Comparison of ENCODE assay signal across 7 mouse cellular contexts in the genomic region with DNA sequence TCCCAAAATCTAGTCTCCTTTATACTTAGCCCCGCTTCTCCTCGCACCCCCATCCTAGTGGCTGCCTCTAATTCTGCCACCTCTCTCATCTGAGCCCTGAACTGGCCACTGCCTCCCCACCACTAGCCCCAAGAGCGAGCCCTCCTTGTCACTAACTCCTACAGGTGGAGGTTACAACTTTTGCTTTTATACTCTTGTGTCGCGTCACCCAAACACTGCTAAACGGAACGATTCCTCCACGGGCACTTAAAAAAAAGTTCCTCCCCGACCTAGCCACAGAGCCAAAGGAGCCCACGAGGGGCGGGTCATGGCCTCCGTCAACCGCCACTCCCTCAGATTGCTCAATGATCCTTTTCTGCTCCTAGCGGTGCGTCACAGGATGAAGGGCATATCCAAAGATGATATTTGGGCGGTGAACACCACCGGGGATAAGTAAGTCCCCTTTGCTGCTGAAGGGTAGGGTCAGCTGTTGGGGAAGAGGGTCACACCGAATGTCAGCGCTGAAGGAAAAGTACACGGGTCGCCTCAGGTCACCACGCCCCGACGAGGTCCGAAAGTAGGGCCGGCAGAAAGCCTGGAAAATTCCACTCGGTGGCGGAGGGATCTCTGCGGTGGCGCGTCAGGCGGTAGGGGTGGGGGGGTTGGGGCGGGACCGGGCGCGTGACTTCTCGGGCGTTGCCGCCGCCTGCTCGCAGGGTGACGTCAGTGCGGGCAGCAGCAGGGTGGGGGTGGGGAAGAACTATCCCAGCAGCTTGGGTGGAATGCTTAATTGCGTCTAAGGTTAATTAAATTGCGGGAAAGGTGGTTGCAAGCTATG. TPM values are rescaled to one million over a fixed set of nuclear protein-coding genes. Genes with fewer than 3 reads are reported as not detected.
A peak's percentile ranks its signal among the peaks of the same experiment; 100 is the strongest.
DNase-seq lines count a peak whose midpoint lies in the region; ATAC-seq and TF ChIP-seq lines count a peak whose summit lies in the region.

No protein-coding gene starts in this region.

- peak overlapping the region; percentile 58 for H3K9ac ChIP-seq in limb, embryonic 12.5 days (replicated peaks)
- H3K9ac ChIP-seq in midbrain, embryonic 15.5 days = peak overlapping the region; percentile 36; the same call in 1 of the 2 replicates

- peaks cover 11% of the 10 kb centered on the region for H3K36me3 ChIP-seq in kidney, adult 2 months (ENCODE audit: control insufficient read depth, insufficient read depth, low read length)
- H3K36me3 ChIP-seq in limb, embryonic 12.5 days = no peaks in the 10 kb centered on the region
- H3K36me3 ChIP-seq in midbrain, embryonic 15.5 days (replicated peaks) = no peaks in the 10 kb centered on the region
- no peaks in the 10 kb centered on the region for H3K36me3 ChIP-seq in spleen, adult 2 months (ENCODE audit: control insufficient read depth, insufficient read depth, low read length)

- H3K4me1 ChIP-seq in kidney, adult 2 months (ENCODE audit: control insufficient read depth, insufficient read depth, low read length) = peaks cover 34% of the 10 kb centered on the region
- peaks cover 84% of the 10 kb centered on the region for H3K4me1 ChIP-seq in limb, embryonic 12.5 days (replicated peaks)
- H3K4me1 ChIP-seq in midbrain, embryonic 15.5 days = peaks cover 76% of the 10 kb centered on the region
- peaks cover 32% of the 10 kb centered on the region; the same call in 1 of the 2 replicates for H3K4me1 ChIP-seq in spleen, adult 2 months (ENCODE audit: control insufficient read depth, insufficient read depth, insufficient read length)

- TF ChIP-seq CTCF in kidney, adult 2 months (conservative IDR thresholded peaks at IDR 0.05; ENCODE audit: insufficient read depth, insufficient read length, low read depth, low read length) = 0 out of 2 replicates have a peak, but pooled peaks have one; percentile 16
- no peak for TF ChIP-seq CTCF in spleen, adult 2 months (IDR thresholded peaks at IDR 0.05; ENCODE audit: extremely low read depth, insufficient read depth, insufficient read length, insufficient replicate concordance)

- TF ChIP-seq POLR2A in kidney, adult 2 months (IDR thresholded peaks at IDR 0.05; ENCODE audit: low read depth, low read length) = peak; percentile 100
- peak; percentile 100 for TF ChIP-seq POLR2A in spleen, adult 2 months (IDR thresholded peaks at IDR 0.05; ENCODE audit: low read depth, low read length)

- peak; percentile 32; the same call in 1 of the 2 replicates for ATAC-seq in limb, embryonic 12.5 days (ENCODE audit: insufficient number of reproducible peaks, insufficient read depth, low FRiP score, low TSS enrichment, low read depth)
- peak; percentile 73 for ATAC-seq in midbrain, embryonic 15.5 days (replicated peaks)

- H3K27me3 ChIP-seq in kidney, adult 2 months (replicated peaks; ENCODE audit: control insufficient read depth, insufficient read depth, low read length) = no peaks in the 10 kb centered on the region
- no peaks in the 10 kb centered on the region for H3K27me3 ChIP-seq in limb, embryonic 12.5 days
- H3K27me3 ChIP-seq in midbrain, embryonic 15.5 days (replicated peaks) = no peaks in the 10 kb centered on the region
- H3K27me3 ChIP-seq in spleen, adult 2 months (ENCODE audit: control insufficient read depth, insufficient read depth, low read length) = no peaks in the 10 kb centered on the region

- under 1% methylated on average over 45 of the region's 45 CpGs for WGBS in kidney, adult 2 months
- WGBS in limb, embryonic 12.5 days = 6% methylated on average over 45 of the region's 45 CpGs
- 7% methylated on average over 45 of the region's 45 CpGs for WGBS in midbrain, embryonic 15.5 days
- under 1% methylated on average over 45 of the region's 45 CpGs for WGBS in spleen, adult 2 months

- peak; percentile 95 for DNase-seq in adrenal gland, adult 8-10 months
- peak; percentile 96 for DNase-seq in embryo, embryonic 9.5 days (ENCODE audit: extremely low spot score)
- DNase-seq in heart, adult 18-20 months = peak; percentile 98 to 99
- peak; percentile 99 for DNase-seq in kidney, adult 2 months
- peak; percentile 90 to 96 for DNase-seq in spleen, adult 2 months (ENCODE audit: low read depth in 1 of 2, low spot score in 2 of 2)

- H3K9me3 ChIP-seq in limb, embryonic 12.5 days = no peaks in the 10 kb centered on the region
- no peaks in the 10 kb centered on the region for H3K9me3 ChIP-seq in midbrain, embryonic 15.5 days

- H3K4me2 ChIP-seq in limb, embryonic 12.5 days = peak overlapping the region; percentile 69
- peak overlapping the region; percentile 62 for H3K4me2 ChIP-seq in midbrain, embryonic 15.5 days

- peak overlapping the region; percentile 97 for H3K27ac ChIP-seq in kidney, adult 2 months (ENCODE audit: insufficient read depth, low read depth, low read length)
- peak overlapping the region; percentile 98 for H3K27ac ChIP-seq in limb, embryonic 12.5 days
- H3K27ac ChIP-seq in midbrain, embryonic 15.5 days = peak overlapping the region; percentile 95
- peak overlapping the region; percentile 100 for H3K27ac ChIP-seq in spleen, adult 2 months (ENCODE audit: insufficient read depth, low read length)

- H3K4me3 ChIP-seq in kidney, adult 2 months (ENCODE audit: insufficient read depth, low read depth, low read length) = peak overlapping the region; percentile 97
- peak overlapping the region; percentile 39 for H3K4me3 ChIP-seq in limb, embryonic 12.5 days (replicated peaks)
- peak overlapping the region; percentile 34 for H3K4me3 ChIP-seq in midbrain, embryonic 15.5 days
- peak overlapping the region; percentile 72 for H3K4me3 ChIP-seq in spleen, adult 2 months (ENCODE audit: extremely low read depth, insufficient read depth, insufficient read length)

RNA-seq across cellular contexts. Expression of gene Frmd8, which starts 29.5 kb away (rescaled TPM):
- total RNA-seq in adrenal gland, adult 8-10 months (2022) = 10 to 100 TPM; 47.6 to 55.2 (median 53.4) TPM
- 10 to 100 TPM in 1 of 2 experiments, 1 to 10 TPM in 1; 7.2 to 10.6 TPM for total RNA-seq in heart, adult 18-20 months (2021)
- 18.5 and 23.1 TPM in 2 replicates for polyA plus RNA-seq in kidney, adult 2 months (2012; rRNA removed)
- polyA plus RNA-seq in limb, embryonic 12.5 days (2016; fragmentation: Nextera tagmentation; extraction: Ambion mirVana) = 37.2 and 41.4 TPM in 2 replicates
- 16.1 and 19.2 TPM in 2 replicates for polyA plus RNA-seq in midbrain, embryonic 15.5 days (2015; fragmentation: Nextera tagmentation; extraction: Ambion mirVana)
- 42.3 and 43.9 TPM in 2 replicates for polyA plus RNA-seq in spleen, adult 2 months (2012; rRNA removed)

RNA-seq across cellular contexts. Expression of gene Slc25a45, which starts 32.1 kb away (rescaled TPM):
- total RNA-seq in adrenal gland, adult 8-10 months (2022) = 10 to 100 TPM; 12.8 to 21.7 (median 17.5) TPM
- total RNA-seq in heart, adult 18-20 months (2021) = 1 to 10 TPM; 2.6 to 2.8 TPM
- 52.7 and 63.4 TPM in 2 replicates for polyA plus RNA-seq in kidney, adult 2 months (2012; rRNA removed)
- polyA plus RNA-seq in limb, embryonic 12.5 days (2016; fragmentation: Nextera tagmentation; extraction: Ambion mirVana) = 1.2 and 2.1 TPM in 2 replicates
- polyA plus RNA-seq in midbrain, embryonic 15.5 days (2015; fragmentation: Nextera tagmentation; extraction: Ambion mirVana) = 2.0 and 2.9 TPM in 2 replicates
- polyA plus RNA-seq in spleen, adult 2 months (2012; rRNA removed) = 36.6 and 37.6 TPM in 2 replicates

RNA-seq across cellular contexts. Expression of gene Tigd3, which starts 48.4 kb away (rescaled TPM):
- 1 to 10 TPM in 3 of 4 experiments, under 1 TPM in 1; 0.93 to 3.5 (median 1.6) TPM for total RNA-seq in adrenal gland, adult 8-10 months (2022)
- under 1 TPM in 1 of 2 experiments, not detected in 1; 0.35 TPM for total RNA-seq in heart, adult 18-20 months (2021)
- polyA plus RNA-seq in kidney, adult 2 months (2012; rRNA removed) = 0.52 and 0.73 TPM in 2 replicates
- 5.5 and 6.6 TPM in 2 replicates for polyA plus RNA-seq in limb, embryonic 12.5 days (2016; fragmentation: Nextera tagmentation; extraction: Ambion mirVana)
- 13.8 and 16.4 TPM in 2 replicates for polyA plus RNA-seq in midbrain, embryonic 15.5 days (2015; fragmentation: Nextera tagmentation; extraction: Ambion mirVana)
- 1.3 TPM in 2 replicates for polyA plus RNA-seq in spleen, adult 2 months (2012; rRNA removed)

Comparison
In these comparisons a context has a peak if more than half of its experiments do, and no peak if none do; other contexts are left out.
1. Peak in every context shown above with its lines: DNase-seq, ATAC-seq, H3K4me3 ChIP-seq and H3K27ac ChIP-seq.
2. H3K4me3 ChIP-seq: peak in every context shown above with its lines; median percentile 97 in kidney, adult 2 months; 72 in spleen, adult 2 months; 39 in limb, embryonic 12.5 days; 34 in midbrain, embryonic 15.5 days.